In genomic region chr17:28992105-28992504, GRCm38 (mm10) we compare ENCODE assay signal across 10 mouse cellular contexts. TPM values are rescaled to one million over a fixed set of nuclear protein-coding genes. Genes with fewer than 3 reads are reported as not detected.
DNase-seq lines count a peak whose midpoint lies in the region; ATAC-seq and TF ChIP-seq lines count a peak whose summit lies in the region.
"Had no signal": no experiment of that assay in that cellular context is flagged by ENCODE, and none has a peak within 500 bp of the region (broad histone marks: within the 10 kb centered on the region; RNA-seq: fewer than 3 reads in every experiment).

No protein-coding gene starts in this region.

- H3K4me1 ChIP-seq in forebrain, embryonic 14.5 days (ENCODE audit: control insufficient read depth, insufficient read depth, low read length): peaks cover 7% of the 10 kb centered on the region
- peaks cover 19% of the 10 kb centered on the region for H3K4me1 ChIP-seq in forebrain, embryonic 13.5 days
- peaks cover 10% of the 10 kb centered on the region for H3K4me1 ChIP-seq in lung, postnatal 0 days (ENCODE audit: insufficient read depth, low read depth, low read length)
- H3K4me1 ChIP-seq in midbrain, embryonic 16.5 days (ENCODE audit: control insufficient read depth, insufficient read depth, low read length): no peaks in the 10 kb centered on the region

- peak; percentile 87 for DNase-seq in forebrain, embryonic 14.5 days (ENCODE audit: low spot score)
- peak; percentile 30 to 54 for DNase-seq in left cerebral cortex, postnatal 10 days (ENCODE audit: extremely low spot score in 1 of 2, low spot score in 2 of 2)
- no peak for DNase-seq in left cerebral cortex, adult 8-10 months (ENCODE audit: low spot score in 2 of 2)
- peak; percentile 65 to 69 for DNase-seq in heart, postnatal 10 days
- DNase-seq in lung, postnatal 0 days (ENCODE audit: low spot score): peak; percentile 56
- DNase-seq in layer of hippocampus, adult 9-10 months (ENCODE audit: low spot score): no peak

- no peak overlapping the region for H3K27ac ChIP-seq in forebrain, embryonic 14.5 days (ENCODE audit: low read depth, low read length)
- H3K27ac ChIP-seq in forebrain, embryonic 13.5 days: no peak overlapping the region
- no peak overlapping the region for H3K27ac ChIP-seq in lung, postnatal 0 days (ENCODE audit: low read length)
- no peak overlapping the region for H3K27ac ChIP-seq in midbrain, embryonic 16.5 days (ENCODE audit: low read length)
- H3K27ac ChIP-seq: liver, embryonic 14.5 days had no signal

- no peak overlapping the region for H3K9ac ChIP-seq in forebrain, embryonic 14.5 days (ENCODE audit: low read length)
- H3K9ac ChIP-seq in forebrain, embryonic 13.5 days: no peak overlapping the region
- no peak overlapping the region for H3K9ac ChIP-seq in lung, postnatal 0 days (replicated peaks; ENCODE audit: low read depth)
- no peak overlapping the region for H3K9ac ChIP-seq in midbrain, embryonic 16.5 days (ENCODE audit: low read depth, low read length)
- H3K9ac ChIP-seq: liver, embryonic 14.5 days had no signal

- no peaks in the 10 kb centered on the region for H3K9me3 ChIP-seq in forebrain, embryonic 14.5 days (replicated peaks; ENCODE audit: control insufficient read depth, low read length)
- no peaks in the 10 kb centered on the region for H3K9me3 ChIP-seq in forebrain, embryonic 13.5 days (replicated peaks)
- no peaks in the 10 kb centered on the region for H3K9me3 ChIP-seq in lung, postnatal 0 days (ENCODE audit: low read length)
- no peaks in the 10 kb centered on the region for H3K9me3 ChIP-seq in midbrain, embryonic 16.5 days (replicated peaks; ENCODE audit: control insufficient read depth, low read length, poor library complexity, severe bottlenecking)

- no peak for TF ChIP-seq CTCF in lung, postnatal 0 days (IDR thresholded peaks at IDR 0.05)

- no peaks in the 10 kb centered on the region for H3K27me3 ChIP-seq in forebrain, embryonic 14.5 days (replicated peaks; ENCODE audit: control insufficient read depth, insufficient read depth, low read length)
- no peaks in the 10 kb centered on the region for H3K27me3 ChIP-seq in forebrain, embryonic 13.5 days
- no peaks in the 10 kb centered on the region for H3K27me3 ChIP-seq in lung, postnatal 0 days (replicated peaks; ENCODE audit: insufficient read depth, low read length)
- H3K27me3 ChIP-seq in midbrain, embryonic 16.5 days (ENCODE audit: control insufficient read depth, insufficient read depth, low read depth, low read length): no peaks in the 10 kb centered on the region

- H3K36me3 ChIP-seq in forebrain, embryonic 14.5 days (ENCODE audit: control insufficient read depth, insufficient read depth, low read length): peaks cover 62% of the 10 kb centered on the region
- H3K36me3 ChIP-seq in forebrain, embryonic 13.5 days (ENCODE audit: poor library complexity, severe bottlenecking): peaks cover 54% of the 10 kb centered on the region
- H3K36me3 ChIP-seq in lung, postnatal 0 days (ENCODE audit: insufficient read depth, low read length): peaks cover 14% of the 10 kb centered on the region; the same call in 1 of the 2 replicates
- H3K36me3 ChIP-seq in midbrain, embryonic 16.5 days (ENCODE audit: control insufficient read depth, insufficient read depth, low read length): peaks cover 32% of the 10 kb centered on the region

- 18% methylated on average over 7 of the region's 7 CpGs for WGBS in forebrain, embryonic 14.5 days
- 36% methylated on average over 7 of the region's 7 CpGs for WGBS in forebrain, embryonic 13.5 days
- 29% methylated on average over 7 of the region's 7 CpGs for WGBS in lung, postnatal 0 days
- 72% methylated on average over 7 of the region's 7 CpGs for WGBS in midbrain, embryonic 16.5 days

- peak; percentile 55; the same call in 1 of the 2 replicates for ATAC-seq in forebrain, embryonic 14.5 days
- no peak for ATAC-seq in forebrain, embryonic 13.5 days
- no peak for ATAC-seq in lung, postnatal 0 days
- no peak for ATAC-seq in midbrain, embryonic 16.5 days

- intact Hi-C loops in left cerebral cortex, postnatal 10 days (cut with DNase I): no loop called here
- intact Hi-C loops in heart, postnatal 10 days (cut with DNase I): no loop called here

- H3K4me2 ChIP-seq in forebrain, embryonic 14.5 days (ENCODE audit: low read length): no peak overlapping the region
- H3K4me2 ChIP-seq in forebrain, embryonic 13.5 days: no peak overlapping the region
- no peak overlapping the region for H3K4me2 ChIP-seq in lung, postnatal 0 days (replicated peaks; ENCODE audit: low read depth, low read length)
- H3K4me2 ChIP-seq in midbrain, embryonic 16.5 days (ENCODE audit: low read length): no peak overlapping the region

- no peak for TF ChIP-seq EP300 in lung, postnatal 0 days (IDR thresholded peaks at IDR 0.05)

- no peak overlapping the region for H3K4me3 ChIP-seq in forebrain, embryonic 14.5 days (ENCODE audit: low read depth, low read length)
- no peak overlapping the region for H3K4me3 ChIP-seq in forebrain, embryonic 13.5 days
- no peak overlapping the region for H3K4me3 ChIP-seq in lung, postnatal 0 days (ENCODE audit: low read depth, low read length)
- no peak overlapping the region for H3K4me3 ChIP-seq in midbrain, embryonic 16.5 days (ENCODE audit: low read depth, low read length)

RNA-seq across cellular contexts. Expression of gene Stk38, which starts 15.7 kb away (rescaled TPM):
- polyA plus RNA-seq in forebrain, embryonic 14.5 days (2014; fragmentation: Nextera tagmentation; extraction: Ambion mirVana): 81.7 and 94.8 TPM in 2 replicates
- 128 and 136 TPM in 2 replicates for polyA plus RNA-seq in forebrain, embryonic 13.5 days (2015; fragmentation: Nextera tagmentation; extraction: Ambion mirVana)
- total RNA-seq in left cerebral cortex, postnatal 10 days (2021): 10 to 100 TPM; 54.9 to 60.3 TPM
- 10 to 100 TPM; 46.7 to 54.7 (median 48.4) TPM for total RNA-seq in left cerebral cortex, adult 8-10 months (2022)
- 10 to 100 TPM; 53.0 to 57.2 TPM for total RNA-seq in heart, postnatal 10 days (2021)
- 60.3 and 61.1 TPM in 2 replicates for polyA plus RNA-seq in lung, postnatal 0 days (2015; fragmentation: Nextera tagmentation; extraction: Ambion mirVana)
- polyA plus RNA-seq in midbrain, embryonic 16.5 days (2015; fragmentation: Nextera tagmentation; extraction: Ambion mirVana): 83.1 and 90.9 TPM in 2 replicates

RNA-seq across cellular contexts. Expression of gene Srsf3, which starts 40.3 kb away (rescaled TPM):
- 712 and 729 TPM in 2 replicates for polyA plus RNA-seq in forebrain, embryonic 14.5 days (2014; fragmentation: Nextera tagmentation; extraction: Ambion mirVana)
- polyA plus RNA-seq in forebrain, embryonic 13.5 days (2015; fragmentation: Nextera tagmentation; extraction: Ambion mirVana): 751 and 753 TPM in 2 replicates
- 100 to 1,000 TPM; 148 to 157 TPM for total RNA-seq in left cerebral cortex, postnatal 10 days (2021)
- total RNA-seq in left cerebral cortex, adult 8-10 months (2022): 100 to 1,000 TPM; 101 to 142 (median 115) TPM
- total RNA-seq in heart, postnatal 10 days (2021): 100 to 1,000 TPM; 152 to 159 TPM
- polyA plus RNA-seq in lung, postnatal 0 days (2015; fragmentation: Nextera tagmentation; extraction: Ambion mirVana): 229 and 238 TPM in 2 replicates
- 425 and 475 TPM in 2 replicates for polyA plus RNA-seq in midbrain, embryonic 16.5 days (2015; fragmentation: Nextera tagmentation; extraction: Ambion mirVana)

RNA-seq across cellular contexts. Expression of gene Kctd20, which starts 40.4 kb away (rescaled TPM):
- polyA plus RNA-seq in forebrain, embryonic 14.5 days (2014; fragmentation: Nextera tagmentation; extraction: Ambion mirVana): 84.4 and 99.1 TPM in 2 replicates
- 107 and 115 TPM in 2 replicates for polyA plus RNA-seq in forebrain, embryonic 13.5 days (2015; fragmentation: Nextera tagmentation; extraction: Ambion mirVana)
- total RNA-seq in left cerebral cortex, postnatal 10 days (2021): 10 to 100 TPM; 81.7 to 83.4 TPM
- 10 to 100 TPM; 57.5 to 72.8 (median 64.2) TPM for total RNA-seq in left cerebral cortex, adult 8-10 months (2022)
- 10 to 100 TPM; 63.8 to 76.9 TPM for total RNA-seq in heart, postnatal 10 days (2021)
- polyA plus RNA-seq in lung, postnatal 0 days (2015; fragmentation: Nextera tagmentation; extraction: Ambion mirVana): 44.3 and 49.5 TPM in 2 replicates
- 92.4 and 93.4 TPM in 2 replicates for polyA plus RNA-seq in midbrain, embryonic 16.5 days (2015; fragmentation: Nextera tagmentation; extraction: Ambion mirVana)

RNA-seq across cellular contexts. Expression of gene Pxt1, which starts 48.5 kb away (rescaled TPM):
- not detected in 2 replicates for polyA plus RNA-seq in forebrain, embryonic 14.5 days (2014; fragmentation: Nextera tagmentation; extraction: Ambion mirVana)
- not detected in 2 replicates for polyA plus RNA-seq in forebrain, embryonic 13.5 days (2015; fragmentation: Nextera tagmentation; extraction: Ambion mirVana)
- total RNA-seq in left cerebral cortex, postnatal 10 days (2021): not detected
- total RNA-seq in left cerebral cortex, adult 8-10 months (2022): not detected
- not detected for total RNA-seq in heart, postnatal 10 days (2021)
- polyA plus RNA-seq in lung, postnatal 0 days (2015; fragmentation: Nextera tagmentation; extraction: Ambion mirVana): 0.12 TPM in 1 of 2 replicates, not detected in the other
- polyA plus RNA-seq in midbrain, embryonic 16.5 days (2015; fragmentation: Nextera tagmentation; extraction: Ambion mirVana): not detected in 2 replicates
- polyA plus RNA-seq: small intestine, adult 2 months had no signal

Comparison
In these comparisons a context has a peak if more than half of its experiments do, and no peak if none do; other contexts are left out.
1. DNase-seq: peak in forebrain, embryonic 14.5 days (single experiment), left cerebral cortex, postnatal 10 days (2 of 2), heart, postnatal 10 days (2 of 2) and lung, postnatal 0 days (single experiment); none in left cerebral cortex, adult 8-10 months (0 of 2) and layer of hippocampus, adult 9-10 months (single experiment).